Mouse (Mus musculus): ENCODE data around the gene Gm47969.

Gene Gm47969

GRCm38 (mm10) chr1:83075526-83076189, 30.9 kb downstream of the Gm47969 start:
- 0 out of 2 replicates have a peak, but pooled peaks have one; percentile 10 for ATAC-seq (ENCODE audit: insufficient number of reproducible peaks, low FRiP score, low TSS enrichment)

GRCm38 (mm10) chr1:83076190-83076917, 31.6 kb downstream of the Gm47969 start:
- peak; percentile 40; the same call in 1 of the 2 replicates for ATAC-seq (ENCODE audit: insufficient number of reproducible peaks, low FRiP score, low TSS enrichment)

GRCm38 (mm10) chr1:83077016-83077415, 32.3 kb downstream of the Gm47969 start:
- ATAC-seq (ENCODE audit: insufficient number of reproducible peaks, low FRiP score, low TSS enrichment) = no peak

GRCm38 (mm10) chr1:83084790-83085189, 40.1 kb downstream of the Gm47969 start:
- no peak for ATAC-seq (ENCODE audit: insufficient number of reproducible peaks, low FRiP score, low TSS enrichment)

GRCm38 (mm10) chr1:83091268-83091667, 46.5 kb downstream of the Gm47969 start:
- ATAC-seq (ENCODE audit: insufficient number of reproducible peaks, low FRiP score, low TSS enrichment) = no peak

Measured in cerebellum, adult (tissue).